Mouse (Mus musculus) megakaryocyte, embryonic 14.5 days (primary cell): Measurements from ENCODE around the gene Srrm4.

Experiments
- FLI1 ChIP-seq: IDR thresholded peaks from 2 replicates; pipeline ENCODE4 v1.6.1; 2012; ENCODE audit warnings: low read length, inconsistent platforms, mixed read lengths
- GATA1 ChIP-seq: IDR thresholded peaks from 3 replicates; pipeline ENCODE4 v1.6.1; 2012; ENCODE audit warnings: mixed read lengths, low read length, inconsistent platforms, borderline replicate concordance

GRCm38 (mm10) chr5:116512135-116512534 lies 79.5 kb downstream of the Srrm4 start:
- TF ChIP-seq FLI1 = no peak
- no peak for TF ChIP-seq GATA1
